Mouse (Mus musculus) midbrain, embryonic 14.5 days (tissue): ENCODE measurements around the gene Aip. TPM values are rescaled to one million over a fixed set of nuclear protein-coding genes. Genes with fewer than 3 reads are reported as not detected.

Experiments
- ATAC-seq: fragments of 200-750 bp; cut with Nextera tagmentation; 2 replicates; pipeline ENCODE4 v1.8.0; 2017; ENCODE audit warnings: moderate number of reproducible peaks, moderate library complexity; ENCODE audit not compliant: low FRiP score, low TSS enrichment
- DNase-seq: peaks from one replicate; pipeline ENCODE4 v3.0.0-alpha.2; 2015
- H3K27ac ChIP-seq: fragments of 300-500 bp; sonication (generic); replicated peaks from 2 replicates; pipeline ENCODE4 v1.5.1; 2014; ENCODE audit warnings: mild to moderate bottlenecking, low read depth, low read length, moderate library complexity
- H3K27me3 ChIP-seq: fragments of 300-500 bp; sonication (generic); 2 replicates; pipeline ENCODE4 v1.6.1; 2014; ENCODE audit warnings: low read length, control low read depth, mixed read lengths; ENCODE audit not compliant: control insufficient read depth, insufficient read depth
- H3K36me3 ChIP-seq: fragments of 300-500 bp; sonication (generic); 2 replicates; pipeline ENCODE4 v1.6.1; 2014; ENCODE audit warnings: low read length, control low read depth; ENCODE audit not compliant: control insufficient read depth, insufficient read depth
- H3K4me1 ChIP-seq: fragments of 300-500 bp; sonication (generic); 2 replicates; pipeline ENCODE4 v1.6.1; 2014; ENCODE audit warnings: mild to moderate bottlenecking, antibody characterized with exemption, low read length, control low read depth; ENCODE audit not compliant: control insufficient read depth, insufficient read depth
- H3K4me2 ChIP-seq: fragments of 300-500 bp; sonication (generic); 2 replicates; pipeline ENCODE4 v1.6.1; 2014; ENCODE audit warnings: mild to moderate bottlenecking, low read length, moderate library complexity
- H3K4me3 ChIP-seq: fragments of 300-500 bp; sonication (generic); replicated peaks from 2 replicates; pipeline ENCODE4 v1.5.1; 2014; ENCODE audit warnings: low read depth, low read length
- H3K9ac ChIP-seq: fragments of 300-500 bp; sonication (generic); replicated peaks from 2 replicates; pipeline ENCODE4 v1.6.1; 2014; ENCODE audit warnings: mild to moderate bottlenecking, low read length, moderate library complexity
- H3K9me3 ChIP-seq: fragments of 300-500 bp; sonication (generic); 2 replicates; pipeline ENCODE4 v1.6.1; 2016; ENCODE audit warnings: low read length, control low read depth, mixed read lengths; ENCODE audit not compliant: control insufficient read depth
- WGBS: fragments of 180-500 bp; shearing (Covaris S2); extraction: QIAGEN DNeasy Blood & Tissue Kit; methylation state at CpG from one replicate; pipeline ENCODE4 v1.1.7; 2014; 5-methylcytosine and 5-hydroxymethylcytosine counted together
- polyA plus RNA-seq: library from polyadenylated mRNA; unstranded; fragments of >200 nt; fragmentation: Nextera tagmentation; extraction: Ambion mirVana; gene quantifications from 2 replicates; pipeline ENCODE4 v1.2.1, GENCODE M21; 2014

The Aip gene
- polyA plus RNA-seq, 1 experiment from 2014 or later: 84.3 TPM

GRCm38 (mm10) chr19:4149283-4149682 is 23.6 kb upstream of the Aip start:
- ATAC-seq (no peak), DNase-seq (no peak)
- Histone ChIP-seq H3K4me3 (peak overlapping the region; percentile 80), H3K4me1 (peaks cover 15% of the 10 kb centered on the region; the same call in 1 of the 2 replicates), H3K4me2 (peak overlapping the region; percentile 86), H3K27me3 (no peaks in the 10 kb centered on the region), H3K9me3 (0 out of 2 replicates have a peak, but pooled peaks cover 4% of the 10 kb centered on the region), H3K36me3 (peaks cover 32% of the 10 kb centered on the region), H3K27ac (no peak overlapping the region), H3K9ac (peak overlapping the region; percentile 81)
- whole genome bisulfite sequencing: 90% methylated on average over 11 of the region's 11 CpGs

GRCm38 (mm10) chr19:4148819-4149218 is 23.2 kb upstream of the Aip start:
- WGBS: 3% methylated on average over 8 of the region's 8 CpGs
- DNase-seq (no peak), ATAC-seq (no peak)
- Histone ChIP-seq H3K36me3 (peaks cover 30% of the 10 kb centered on the region), H3K9ac (peak overlapping the region; percentile 81), H3K4me1 (peaks cover 15% of the 10 kb centered on the region; the same call in 1 of the 2 replicates), H3K4me2 (peak overlapping the region; percentile 86), H3K4me3 (peak overlapping the region; percentile 80), H3K9me3 (0 out of 2 replicates have a peak, but pooled peaks cover 4% of the 10 kb centered on the region), H3K27ac (peak overlapping the region; percentile 64), H3K27me3 (no peaks in the 10 kb centered on the region)

- WGBS: under 1% methylated on average over 30 of the region's 33 CpGs
- ATAC-seq (peak; percentile 92), DNase-seq (peak; percentile 95)
- 0 out of 2 replicates have a peak, but pooled peaks cover 4% of the 10 kb centered on the region for H3K9me3 ChIP-seq
- peak within 1 kb of the TSS; percentile 86 for H3K4me2 ChIP-seq
- peak within 1 kb of the TSS; percentile 64 for H3K27ac ChIP-seq
- no peaks in the 10 kb centered on the region for H3K27me3 ChIP-seq
- H3K9ac ChIP-seq: peak within 1 kb of the TSS; percentile 81
- H3K4me3 ChIP-seq: peak within 1 kb of the TSS; percentile 80
- peaks cover 15% of the 10 kb centered on the region; the same call in 1 of the 2 replicates for H3K4me1 ChIP-seq
- peaks cover 26% of the 10 kb centered on the region for H3K36me3 ChIP-seq
These were observed 22.8 kb upstream of the Aip start, which contains the start of gene Coro1b for GRCm38 (mm10) chr19:4148491-4148806. Gene Coro1b, plus strand, starts transcription at chr19:4148619.

GRCm38 (mm10) chr19:4147782-4148490 is 22.3 kb upstream of the Aip start:
- H3K9ac ChIP-seq: peak overlapping the region; percentile 81

GRCm38 (mm10) chr19:4147022-4147405 is 21.4 kb upstream of the Aip start:
- ATAC-seq (no peak), DNase-seq (no peak)
- Histone ChIP-seq H3K36me3 (peaks cover 19% of the 10 kb centered on the region), H3K9me3 (0 out of 2 replicates have a peak, but pooled peaks cover 4% of the 10 kb centered on the region), H3K27me3 (no peaks in the 10 kb centered on the region), H3K9ac (no peak overlapping the region), H3K4me3 (no peak overlapping the region), H3K4me2 (no peak overlapping the region), H3K27ac (no peak overlapping the region), H3K4me1 (peaks cover 15% of the 10 kb centered on the region; the same call in 1 of the 2 replicates)
- 43% methylated on average over 3 of the region's 3 CpGs for whole genome bisulfite sequencing

More at GRCm38 (mm10) chr19:4147782-4148490, 22.3 kb upstream of the Aip start:
- H3K9me3 ChIP-seq: 0 out of 2 replicates have a peak, but pooled peaks cover 4% of the 10 kb centered on the region
- H3K4me2 ChIP-seq: peak overlapping the region; percentile 86
- H3K36me3 ChIP-seq: peaks cover 25% of the 10 kb centered on the region
- peaks cover 15% of the 10 kb centered on the region; the same call in 1 of the 2 replicates for H3K4me1 ChIP-seq
- DNase-seq: no peak
- ATAC-seq: peak; percentile 49
- H3K4me3 ChIP-seq: peak overlapping the region; percentile 80
- no peaks in the 10 kb centered on the region for H3K27me3 ChIP-seq
- peak overlapping the region; percentile 64; the same call in 1 of the 2 replicates for H3K27ac ChIP-seq
- 27% methylated on average over 9 of the region's 9 CpGs for WGBS

- no peak overlapping the region for H3K9ac ChIP-seq
- H3K27ac ChIP-seq: no peak overlapping the region
- 61% methylated on average over 12 of the region's 12 CpGs for WGBS
- no peak overlapping the region for H3K4me2 ChIP-seq
- DNase-seq: no peak
- H3K4me1 ChIP-seq: peaks cover 15% of the 10 kb centered on the region; the same call in 1 of the 2 replicates
- ATAC-seq: no peak
- H3K9me3 ChIP-seq: 0 out of 2 replicates have a peak, but pooled peaks cover 4% of the 10 kb centered on the region
- no peak overlapping the region for H3K4me3 ChIP-seq
- H3K27me3 ChIP-seq: no peaks in the 10 kb centered on the region
- peaks cover 15% of the 10 kb centered on the region for H3K36me3 ChIP-seq
These were observed 20.8 kb upstream of the Aip start for GRCm38 (mm10) chr19:4146366-4147021.

- H3K9me3 ChIP-seq: 0 out of 2 replicates have a peak, but pooled peaks cover 4% of the 10 kb centered on the region
- DNase-seq: no peak
- no peak for ATAC-seq
- no peak overlapping the region for H3K4me3 ChIP-seq
- no peak overlapping the region for H3K9ac ChIP-seq
- no peak overlapping the region for H3K4me2 ChIP-seq
- peaks cover 15% of the 10 kb centered on the region; the same call in 1 of the 2 replicates for H3K4me1 ChIP-seq
- H3K27me3 ChIP-seq: no peaks in the 10 kb centered on the region
- peaks cover 11% of the 10 kb centered on the region for H3K36me3 ChIP-seq
- 75% methylated on average over 5 of the region's 5 CpGs for WGBS
- no peak overlapping the region for H3K27ac ChIP-seq
These were observed 20.3 kb upstream of the Aip start for GRCm38 (mm10) chr19:4145936-4146335.

GRCm38 (mm10) chr19:4144550-4145498 is 19.2 kb upstream of the Aip start:
- no peak overlapping the region for H3K27ac ChIP-seq
- no peaks in the 10 kb centered on the region; the same call in 1 of the 2 replicates for H3K36me3 ChIP-seq
- H3K4me2 ChIP-seq: no peak overlapping the region
- H3K9ac ChIP-seq: no peak overlapping the region
- ATAC-seq: no peak
- H3K4me3 ChIP-seq: no peak overlapping the region
- H3K4me1 ChIP-seq: peaks cover 15% of the 10 kb centered on the region; the same call in 1 of the 2 replicates
- WGBS: 86% methylated on average over 16 of the region's 16 CpGs
- no peaks in the 10 kb centered on the region for H3K27me3 ChIP-seq
- DNase-seq: no peak
- 0 out of 2 replicates have a peak, but pooled peaks cover 4% of the 10 kb centered on the region for H3K9me3 ChIP-seq
